In genomic region chr5:69520661-69521278, GRCm38 (mm10) we compare ENCODE assay signal across 9 mouse cellular contexts. TPM values are rescaled to one million over a fixed set of nuclear protein-coding genes. Genes with fewer than 3 reads are reported as not detected.
DNase-seq lines count a peak whose midpoint lies in the region; ATAC-seq and TF ChIP-seq lines count a peak whose summit lies in the region.
"Had no signal": no experiment of that assay in that cellular context is flagged by ENCODE, and none has a peak within 500 bp of the region (broad histone marks: within the 10 kb centered on the region; RNA-seq: fewer than 3 reads in every experiment).

No protein-coding gene starts in this region.

- H3K79me2 ChIP-seq in liver, adult 2 months (ENCODE audit: control insufficient read depth, insufficient read depth, low read length), result no peaks in the 10 kb centered on the region

- no peaks in the 10 kb centered on the region for H3K4me1 ChIP-seq in liver, adult 2 months (ENCODE audit: control insufficient read depth, insufficient read depth, low read length)
- no peaks in the 10 kb centered on the region for H3K4me1 ChIP-seq in liver, embryonic 12.5 days
- no peaks in the 10 kb centered on the region for H3K4me1 ChIP-seq in cortical plate, adult 2 months (ENCODE audit: control insufficient read depth, insufficient read depth, low read length)
- H3K4me1 ChIP-seq in midbrain, embryonic 10.5 days, result no peaks in the 10 kb centered on the region
- no peaks in the 10 kb centered on the region for H3K4me1 ChIP-seq in stomach, postnatal 0 days (replicated peaks; ENCODE audit: control insufficient read depth, insufficient read depth)
- H3K4me1 ChIP-seq: embryonic facial prominence, embryonic 12.5 days had no signal

- DNase-seq in liver, adult 2 months (ENCODE audit: extremely low read depth, low read depth, low spot score), result peak; percentile 12
- peak; percentile 75 for DNase-seq in adipocyte (ENCODE audit: low spot score)
- DNase-seq in heart, postnatal 4 days, result peak; percentile 61
- peak; percentile 25 to 75 for DNase-seq in layer of hippocampus, postnatal 25 days (ENCODE audit: extremely low spot score in 1 of 2, low spot score in 1 of 2)
- DNase-seq in midbrain, embryonic 10.5 days (ENCODE audit: low spot score), result peak; percentile 45
- peak; percentile 38 for DNase-seq in stomach, postnatal 0 days (ENCODE audit: low spot score)

- H3K27me3 ChIP-seq in liver, adult 2 months (ENCODE audit: control insufficient read depth, insufficient read depth, low read length), result no peaks in the 10 kb centered on the region
- H3K27me3 ChIP-seq in liver, embryonic 12.5 days (replicated peaks), result no peaks in the 10 kb centered on the region
- no peaks in the 10 kb centered on the region for H3K27me3 ChIP-seq in midbrain, embryonic 10.5 days (ENCODE audit: low read depth, poor library complexity, severe bottlenecking)
- H3K27me3 ChIP-seq in stomach, postnatal 0 days (ENCODE audit: control insufficient read depth, insufficient read depth, low read length), result no peaks in the 10 kb centered on the region
- H3K27me3 ChIP-seq: embryonic facial prominence, embryonic 12.5 days had no signal

- no peak overlapping the region for H3K27ac ChIP-seq in liver, adult 2 months (replicated peaks; ENCODE audit: insufficient read depth, low read depth, low read length)
- H3K27ac ChIP-seq in liver, embryonic 12.5 days, result no peak overlapping the region
- H3K27ac ChIP-seq in cortical plate, adult 2 months (ENCODE audit: insufficient read depth, low read length), result no peak overlapping the region
- H3K27ac ChIP-seq in midbrain, embryonic 10.5 days (replicated peaks), result no peak overlapping the region
- no peak overlapping the region for H3K27ac ChIP-seq in stomach, postnatal 0 days (replicated peaks)
- H3K27ac ChIP-seq: embryonic facial prominence, embryonic 12.5 days had no signal

- peak; percentile 35; the same call in 1 of the 2 replicates for TF ChIP-seq CTCF in liver, adult 2 months (IDR thresholded peaks at IDR 0.05; ENCODE audit: low read depth, low read length)
- peak; percentile 71 for TF ChIP-seq CTCF in cortical plate, adult 2 months (IDR thresholded peaks at IDR 0.05; ENCODE audit: extremely low read depth, insufficient read depth, low read length)
- TF ChIP-seq CTCF in stomach, postnatal 0 days (IDR thresholded peaks at IDR 0.05; ENCODE audit: low read depth), result peak; percentile 82

- H3K36me3 ChIP-seq in liver, adult 2 months (ENCODE audit: control insufficient read depth, insufficient read depth, low read length), result no peaks in the 10 kb centered on the region
- H3K36me3 ChIP-seq in liver, embryonic 12.5 days, result no peaks in the 10 kb centered on the region
- no peaks in the 10 kb centered on the region for H3K36me3 ChIP-seq in midbrain, embryonic 10.5 days
- no peaks in the 10 kb centered on the region for H3K36me3 ChIP-seq in stomach, postnatal 0 days (ENCODE audit: control insufficient read depth, insufficient read depth, low read length)
- H3K36me3 ChIP-seq: embryonic facial prominence, embryonic 12.5 days had no signal

- H3K9ac ChIP-seq in liver, adult 2 months (ENCODE audit: low read depth, low read length), result no peak overlapping the region
- no peak overlapping the region for H3K9ac ChIP-seq in liver, embryonic 12.5 days
- H3K9ac ChIP-seq in stomach, postnatal 0 days (ENCODE audit: low read length), result no peak overlapping the region
- H3K9ac ChIP-seq: embryonic facial prominence, embryonic 12.5 days had no signal

- no peak overlapping the region for H3K4me2 ChIP-seq in liver, embryonic 12.5 days
- no peak overlapping the region for H3K4me2 ChIP-seq in stomach, postnatal 0 days (replicated peaks; ENCODE audit: low read depth)
- H3K4me2 ChIP-seq: embryonic facial prominence, embryonic 12.5 days had no signal

- TF ChIP-seq POLR2A in liver, adult 2 months (IDR thresholded peaks at IDR 0.05; ENCODE audit: extremely low read depth, insufficient read depth, low read length), result no peak
- no peak for TF ChIP-seq POLR2A in cortical plate, adult 2 months (IDR thresholded peaks at IDR 0.05; ENCODE audit: extremely low read depth, insufficient read depth, low read length)

- 36% methylated on average over 7 of the region's 7 CpGs for WGBS in liver, adult 2 months
- 35% methylated on average over 7 of the region's 7 CpGs for WGBS in liver, embryonic 12.5 days (ENCODE audit: insufficient replicate concordance)
- 44% methylated on average over 7 of the region's 7 CpGs for WGBS in midbrain, embryonic 10.5 days
- 29% methylated on average over 7 of the region's 7 CpGs for WGBS in stomach, postnatal 0 days

- no peak for ATAC-seq in liver, embryonic 12.5 days
- no peak for ATAC-seq in stomach, postnatal 0 days (ENCODE audit: low FRiP score, low TSS enrichment)

- TF ChIP-seq EP300 in stomach, postnatal 0 days (optimal IDR thresholded peaks at IDR 0.05), result no peak

- H3K9me3 ChIP-seq in liver, embryonic 12.5 days (replicated peaks), result no peaks in the 10 kb centered on the region
- no peaks in the 10 kb centered on the region for H3K9me3 ChIP-seq in midbrain, embryonic 10.5 days (replicated peaks)
- no peaks in the 10 kb centered on the region for H3K9me3 ChIP-seq in stomach, postnatal 0 days (ENCODE audit: control insufficient read depth, low read length)
- H3K9me3 ChIP-seq: embryonic facial prominence, embryonic 12.5 days had no signal

- no peak overlapping the region for H3K4me3 ChIP-seq in liver, adult 2 months (ENCODE audit: insufficient read depth, low read depth, low read length)
- no peak overlapping the region for H3K4me3 ChIP-seq in liver, embryonic 12.5 days
- H3K4me3 ChIP-seq in cortical plate, adult 2 months (ENCODE audit: insufficient read depth, low read length), result no peak overlapping the region
- H3K4me3 ChIP-seq in midbrain, embryonic 10.5 days, result no peak overlapping the region
- H3K4me3 ChIP-seq in stomach, postnatal 0 days (ENCODE audit: low read depth, low read length), result no peak overlapping the region
- H3K4me3 ChIP-seq: embryonic facial prominence, embryonic 12.5 days had no signal

RNA-seq across cellular contexts. Expression of gene Yipf7, which starts 21.7 kb away (rescaled TPM):
- total RNA-seq in liver, adult 2 months (2014; rRNA removed), result not detected in 2 replicates
- not detected in 2 replicates for polyA plus RNA-seq in liver, adult 2 months (2012; rRNA removed)
- polyA plus RNA-seq in liver, embryonic 12.5 days (2016; fragmentation: Nextera tagmentation; extraction: Ambion mirVana), result not detected in 2 replicates
- polyA plus RNA-seq in cortical plate, adult 2 months (2012; rRNA removed), result 0.08 and 0.25 TPM in 2 replicates
- 100 to 1,000 TPM; 100 to 110 TPM for total RNA-seq in heart, postnatal 4 days (2021)
- total RNA-seq in layer of hippocampus, postnatal 25 days (2021), result not detected
- polyA plus RNA-seq in midbrain, embryonic 10.5 days (2016; fragmentation: Nextera tagmentation; extraction: Ambion mirVana), result not detected in 2 replicates
- 0.07 TPM in 1 of 2 replicates, not detected in the other for polyA plus RNA-seq in stomach, postnatal 0 days (2015; fragmentation: Nextera tagmentation; extraction: Ambion mirVana)

RNA-seq across cellular contexts. Expression of gene Guf1, which starts 36.0 kb away (rescaled TPM):
- total RNA-seq in liver, adult 2 months (2014; rRNA removed), result 15.4 and 18.9 TPM in 2 replicates
- 3.0 and 4.0 TPM in 2 replicates for polyA plus RNA-seq in liver, adult 2 months (2012; rRNA removed)
- polyA plus RNA-seq in liver, embryonic 12.5 days (2016; fragmentation: Nextera tagmentation; extraction: Ambion mirVana), result 24.4 and 24.8 TPM in 2 replicates
- 34.7 and 41.5 TPM in 2 replicates for polyA plus RNA-seq in cortical plate, adult 2 months (2012; rRNA removed)
- total RNA-seq in heart, postnatal 4 days (2021), result 10 to 100 TPM; 30.3 to 33.2 TPM
- total RNA-seq in layer of hippocampus, postnatal 25 days (2021), result 10 to 100 TPM; 22.0 to 27.4 TPM
- polyA plus RNA-seq in midbrain, embryonic 10.5 days (2016; fragmentation: Nextera tagmentation; extraction: Ambion mirVana), result 45.0 and 47.9 TPM in 2 replicates
- 17.7 and 20.3 TPM in 2 replicates for polyA plus RNA-seq in stomach, postnatal 0 days (2015; fragmentation: Nextera tagmentation; extraction: Ambion mirVana)

Comparison
In these comparisons a context has a peak if more than half of its experiments do, and no peak if none do; other contexts are left out.
1. DNase-seq: peak in every context shown above with its lines; median percentile 75 in adipocyte; 61 in heart, postnatal 4 days; 50 in layer of hippocampus, postnatal 25 days; 45 in midbrain, embryonic 10.5 days; 38 in stomach, postnatal 0 days; 12 in liver, adult 2 months.